Mouse (Mus musculus): ENCODE measurements around the gene Spryd7.
A peak's percentile ranks its signal among the peaks of the same experiment; 100 is the strongest.

Gene Spryd7

DNA sequence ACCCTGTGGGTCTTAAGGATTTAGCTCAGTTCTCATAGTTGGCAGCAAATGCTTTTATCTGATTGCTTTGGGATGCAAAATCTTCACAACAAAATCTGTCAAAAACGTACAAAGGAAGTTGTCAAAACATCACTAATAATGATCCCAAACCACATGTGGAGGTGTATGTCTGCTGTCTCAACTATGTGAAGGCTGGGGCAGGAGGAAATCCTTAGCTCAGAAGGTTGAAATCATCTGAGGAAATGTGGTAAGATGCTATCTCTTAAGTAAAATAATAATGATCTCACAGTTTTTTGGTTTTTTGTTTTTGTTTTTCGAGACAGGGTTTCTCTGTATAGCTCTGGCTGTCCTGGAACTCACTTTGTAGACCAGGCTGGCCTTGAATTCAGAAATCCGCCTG, 20.9 kb downstream of the Spryd7 start:
- DNase-seq = no peak

DNA sequence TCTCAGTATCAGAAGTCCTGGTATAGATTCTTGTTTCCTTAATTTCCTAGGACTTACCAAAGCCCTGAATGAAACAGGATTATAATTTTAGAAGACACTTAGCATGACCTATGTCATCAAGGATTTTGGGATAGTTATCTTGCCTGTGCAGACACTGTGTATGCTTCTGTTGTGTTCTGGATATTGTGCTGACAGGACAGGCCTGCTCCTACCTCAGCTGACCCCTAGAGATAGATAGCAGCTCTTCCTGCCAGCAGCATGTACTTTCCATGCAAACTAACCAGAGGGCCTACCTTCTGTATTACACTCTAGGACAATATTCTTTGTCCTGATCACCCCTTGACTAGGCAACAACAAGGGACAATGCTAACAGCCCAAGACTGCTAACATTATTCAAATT, 25.7 kb downstream of the Spryd7 start:
- DNase-seq = no peak

GRCm38 (mm10) chr14:61530396-61530795, 26.3 kb downstream of the Spryd7 start:
- no peak for DNase-seq

GRCm38 (mm10) chr14:61529533-61529932, 27.2 kb downstream of the Spryd7 start:
- no peak for DNase-seq

DNA sequence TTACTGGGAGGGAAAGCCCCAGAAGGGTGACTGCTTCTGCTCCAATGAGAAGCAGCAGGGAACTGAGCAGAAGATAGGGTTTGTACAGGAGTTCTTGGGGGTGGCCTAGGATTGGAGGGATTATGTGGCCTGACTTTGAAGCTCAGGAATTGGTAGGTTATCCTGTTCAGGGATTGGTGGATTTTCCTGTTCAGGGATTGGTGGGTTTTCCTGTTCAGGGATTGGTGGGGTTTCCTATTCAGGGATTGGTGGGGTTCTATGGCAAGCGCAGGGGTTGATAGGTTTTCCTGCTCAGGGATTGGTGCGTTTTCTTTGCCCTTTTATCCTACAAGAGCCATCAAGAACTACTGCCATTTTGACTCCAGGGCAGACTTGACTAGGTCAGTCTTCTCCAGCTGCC, 30.7 kb downstream of the Spryd7 start:
- no peak for DNase-seq

GRCm38 (mm10) chr14:61523821-61524220, 32.9 kb downstream of the Spryd7 start:
- no peak for DNase-seq

DNA sequence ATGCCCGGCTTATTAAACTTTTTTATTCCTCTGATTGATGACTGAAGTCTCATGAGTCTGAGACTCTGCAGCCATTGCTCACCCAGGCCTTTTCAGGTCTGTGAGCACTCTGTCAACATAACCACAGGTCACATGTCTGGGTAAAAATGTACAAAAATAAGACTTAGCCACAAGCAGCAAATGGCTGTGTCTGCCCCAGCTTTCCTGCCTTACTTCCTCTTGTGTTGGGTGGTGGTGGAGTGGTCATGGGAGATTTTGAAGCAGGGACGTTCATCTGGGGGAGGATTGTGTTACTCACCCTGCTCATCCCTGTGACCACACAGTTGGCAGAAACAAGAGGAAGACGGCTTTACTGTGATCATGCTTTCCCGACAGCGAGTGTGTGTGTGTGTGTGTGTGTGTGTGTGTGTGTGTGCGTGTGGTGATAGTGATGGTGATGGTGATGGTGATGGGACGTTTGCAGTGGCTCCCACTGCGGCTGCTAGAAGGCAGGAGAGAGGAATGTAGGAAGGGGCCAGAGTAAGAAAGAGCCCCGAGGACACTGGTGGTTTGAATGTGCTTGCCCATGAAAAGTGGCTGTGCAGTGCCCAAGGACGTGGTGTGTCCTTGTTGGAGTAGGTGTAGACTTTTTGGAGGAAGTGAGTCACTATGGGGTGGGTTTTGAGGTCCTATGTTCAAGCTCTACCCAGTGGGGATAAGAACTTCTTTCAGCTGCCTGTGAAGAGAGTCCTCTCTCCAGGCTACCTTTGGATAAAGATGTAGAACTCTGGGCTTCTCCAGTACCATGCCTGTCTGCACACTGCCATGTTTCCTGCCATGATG, 37.8 kb downstream of the Spryd7 start:
- DNase-seq = no peak

DNA sequence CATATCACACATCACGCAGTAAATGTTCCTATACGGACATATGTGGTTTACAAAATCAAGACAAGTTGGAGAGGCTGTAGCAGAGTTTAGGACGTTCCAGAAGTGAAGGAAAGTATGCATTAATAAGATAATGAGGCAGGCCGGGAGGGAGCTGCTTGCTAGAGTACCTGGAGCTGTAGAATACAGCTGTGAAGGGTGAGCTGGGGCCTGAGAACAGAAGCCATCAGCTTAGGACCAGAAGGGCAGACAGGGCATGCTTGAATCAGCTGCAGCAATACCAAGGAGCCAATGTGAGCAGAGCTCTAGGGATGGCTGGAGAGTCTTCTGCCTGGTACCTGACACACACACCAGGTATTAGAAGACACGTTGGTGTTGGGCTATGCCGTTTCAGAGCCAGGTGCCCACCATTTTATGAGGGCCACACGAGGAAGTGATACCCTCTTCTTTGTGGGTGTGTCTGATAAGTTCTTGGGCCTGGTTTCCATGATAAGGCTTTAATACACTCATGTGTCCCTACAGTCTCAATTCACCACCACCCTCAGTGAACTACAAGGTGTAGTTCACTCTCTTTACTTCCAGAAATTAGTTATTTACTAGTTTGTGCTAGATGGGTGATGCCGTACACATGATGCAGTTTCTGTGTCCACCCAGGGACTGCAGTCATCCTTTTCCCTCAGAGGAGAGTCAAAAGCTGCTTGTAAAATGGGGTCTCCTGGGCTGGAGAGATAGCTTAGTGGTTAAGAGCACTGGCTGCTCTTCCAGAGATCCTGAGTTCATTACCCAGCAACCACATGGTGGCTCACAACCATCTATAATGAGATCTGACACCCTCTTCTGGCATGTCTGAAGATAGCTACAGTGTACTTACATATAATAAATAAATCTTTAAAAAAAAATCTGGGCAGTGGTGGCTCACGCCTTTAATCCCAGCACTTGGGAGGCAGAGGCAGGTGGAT, 39.9 kb downstream of the Spryd7 start:
- DNase-seq = no peak

GRCm38 (mm10) chr14:61511494-61511893, 45.2 kb downstream of the Spryd7 start:
- DNase-seq = no peak

GRCm38 (mm10) chr14:61497716-61498490, 58.8 kb downstream of the Spryd7 start:
- peak; percentile 78 for DNase-seq

GRCm38 (mm10) chr14:61493511-61494135, 63.1 kb downstream of the Spryd7 start:
- DNase-seq = peak; percentile 35
